Mouse (Mus musculus): Measurements from ENCODE around the gene Lactb. TPM values are rescaled to one million over a fixed set of nuclear protein-coding genes. Genes with fewer than 3 reads are reported as not detected.

Lactb gene
- total and polyA plus RNA-seq, 3 experiments: 27.0 to 108 (median 36.9) TPM

DNA sequence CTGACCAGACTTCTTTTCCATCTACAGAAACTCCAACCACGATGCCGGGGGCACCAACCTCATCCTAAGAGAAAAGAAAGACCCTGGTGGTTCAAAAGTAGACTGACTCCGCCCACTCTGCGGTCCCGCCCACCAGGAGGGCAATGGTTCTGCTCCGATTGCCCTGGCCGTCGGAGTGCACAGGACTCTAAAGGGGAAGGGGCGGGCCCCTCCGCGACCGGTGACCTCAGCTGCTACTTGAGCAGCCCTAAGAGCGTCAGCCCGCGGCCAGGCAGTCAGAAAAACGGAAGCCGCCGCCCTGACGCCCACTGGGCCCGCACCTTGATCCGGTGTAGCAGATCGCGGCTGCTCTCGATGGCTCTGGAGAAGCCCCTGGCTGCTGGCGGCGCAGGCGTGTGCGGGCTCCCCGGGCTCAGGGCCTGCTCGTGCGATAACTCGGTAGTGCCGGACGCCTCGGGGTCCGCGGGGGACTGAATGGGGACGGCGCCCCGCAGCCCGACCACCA, 511 bp downstream of the Lactb start:
- TF ChIP-seq CTCF (IDR thresholded peaks at IDR 0.05 in 2 of 3, conservative IDR thresholded peaks at IDR 0.05 in 1 of 3; ENCODE audit: control insufficient read depth in 1 of 3, insufficient read depth in 1 of 3, low read depth in 2 of 3, low read length in 3 of 3, poor library complexity in 1 of 3, severe bottlenecking in 1 of 3): no peak
- no peak for TF ChIP-seq ELF1 (IDR thresholded peaks at IDR 0.05; ENCODE audit: low read depth, low read length)
- TF ChIP-seq MAZ (IDR thresholded peaks at IDR 0.05; ENCODE audit: low read depth, low read length): no peak
- no peak for TF ChIP-seq TAL1 (IDR thresholded peaks at IDR 0.05; ENCODE audit: low read length)
- TF ChIP-seq SIN3A (IDR thresholded peaks at IDR 0.05; ENCODE audit: low read length): no peak
- 0 out of 2 replicates have a peak, but pooled peaks have one; percentile 55 for TF ChIP-seq UBTF (IDR thresholded peaks at IDR 0.05; ENCODE audit: borderline replicate concordance, insufficient read depth, low read depth, low read length)
- no peak for TF ChIP-seq USF2 (IDR thresholded peaks at IDR 0.05; ENCODE audit: borderline replicate concordance in 1 of 2, insufficient read depth in 1 of 2, low read depth in 1 of 2, low read length in 2 of 2)
- TF ChIP-seq KAT2A (conservative IDR thresholded peaks at IDR 0.05; ENCODE audit: low read depth, low read length): no peak
- no peak for TF ChIP-seq MAX (IDR thresholded peaks at IDR 0.05; ENCODE audit: low read length)
- no peak for TF ChIP-seq JUND (IDR thresholded peaks at IDR 0.05; ENCODE audit: low read depth, low read length)
- TF ChIP-seq HCFC1 (IDR thresholded peaks at IDR 0.05; ENCODE audit: low read depth, low read length): peak; percentile 37; the same call in 1 of the 2 replicates
- no peak for TF ChIP-seq MEF2A (IDR thresholded peaks at IDR 0.05; ENCODE audit: extremely low read depth, insufficient replicate concordance, low read depth, low read length, poor library complexity, severe bottlenecking)
- no peak for TF ChIP-seq BHLHE40 (IDR thresholded peaks at IDR 0.05; ENCODE audit: borderline replicate concordance, low read depth, low read length)
- TF ChIP-seq SMC3 (IDR thresholded peaks at IDR 0.05; ENCODE audit: low read depth, low read length): no peak
- no peak for TF ChIP-seq CHD1 (IDR thresholded peaks at IDR 0.05; ENCODE audit: low read depth, low read length)
- no peak for TF ChIP-seq EP300 (IDR thresholded peaks at IDR 0.05; ENCODE audit: low read depth in 1 of 2, low read length in 2 of 2)
- TF ChIP-seq TCF12 (IDR thresholded peaks at IDR 0.05; ENCODE audit: low read depth, low read length): peak; percentile 16; the same call in 1 of the 2 replicates
- no peak for TF ChIP-seq ZMIZ1 (IDR thresholded peaks at IDR 0.05; ENCODE audit: low read depth, low read length)
- no peak for TF ChIP-seq MAFK (IDR thresholded peaks at IDR 0.05; ENCODE audit: borderline replicate concordance, low read depth, low read length)
- TF ChIP-seq MYB (IDR thresholded peaks at IDR 0.05; ENCODE audit: low read depth, low read length): no peak
- peak in 1 of 2 experiments; percentile 61; a peak in 1 of 4 replicates for TF ChIP-seq POLR2A (IDR thresholded peaks at IDR 0.05; ENCODE audit: control insufficient read depth in 1 of 2, insufficient read depth in 1 of 2, low read depth in 1 of 2, low read length in 2 of 2, poor library complexity in 1 of 2)
- TF ChIP-seq MXI1 (IDR thresholded peaks at IDR 0.05; ENCODE audit: low read depth, low read length): no peak
- H3K36me3 ChIP-seq (ENCODE audit: control insufficient read depth in 1 of 2, insufficient read depth in 2 of 2, low read length in 2 of 2): peaks cover 0 to 12% of the 10 kb centered on the region in 2 experiments; a peak in 3 of 4 replicates
- peak overlapping the region; percentile 68 to 73 for H3K4me3 ChIP-seq (ENCODE audit: control insufficient read depth in 1 of 2, insufficient read depth in 1 of 2, low read depth in 2 of 2, low read length in 2 of 2)
- peaks cover 3% of the 10 kb centered on the region; the same call in 1 of the 2 replicates for H3K79me2 ChIP-seq (ENCODE audit: control insufficient read depth, insufficient read depth, low read length, poor library complexity)
- H3K9me3 ChIP-seq (replicated peaks; ENCODE audit: insufficient read depth, low read length): no peaks in the 10 kb centered on the region
- H3K4me1 ChIP-seq (ENCODE audit: control insufficient read depth in 1 of 2, insufficient read depth in 2 of 2, low read length in 2 of 2): peaks cover 0 to 9% of the 10 kb centered on the region in 2 experiments; a peak in 2 of 4 replicates
- no peaks in the 10 kb centered on the region for H3K27me3 ChIP-seq (ENCODE audit: control insufficient read depth in 1 of 2, insufficient read depth in 2 of 2, low read length in 2 of 2)
- peak; percentile 94 for DNase-seq (ENCODE audit: low read depth, low spot score)
- H3K9ac ChIP-seq (ENCODE audit: control insufficient read depth, low read depth, low read length, poor library complexity, severe bottlenecking): peak overlapping the region; percentile 83
- peak overlapping the region; percentile 52 for H3K27ac ChIP-seq (ENCODE audit: control insufficient read depth, low read depth, low read length)
